Mouse (Mus musculus) hindbrain, embryonic 12.5 days (tissue): ENCODE results near the gene Psme2. TPM values are rescaled to one million over a fixed set of nuclear protein-coding genes. Genes with fewer than 3 reads are reported as not detected.

Experiments
- ATAC-seq: fragments of 200-750 bp; cut with Nextera tagmentation; 2 replicates; pipeline ENCODE4 v1.8.0; 2017; ENCODE audit warnings: moderate TSS enrichment; ENCODE audit not compliant: low FRiP score
- H3K27ac ChIP-seq: fragments of 300-500 bp; sonication (generic); 2 replicates; pipeline ENCODE4 v1.5.1; 2016; ENCODE audit warnings: mild to moderate bottlenecking
- H3K27me3 ChIP-seq: fragments of 300-500 bp; sonication (generic); 2 replicates; pipeline ENCODE4 v1.6.1; 2016; ENCODE audit warnings: mild to moderate bottlenecking
- H3K36me3 ChIP-seq: fragments of 300-500 bp; sonication (generic); 2 replicates; pipeline ENCODE4 v1.6.1; 2016; ENCODE audit warnings: mild to moderate bottlenecking
- H3K4me1 ChIP-seq: fragments of 300-500 bp; sonication (generic); 2 replicates; pipeline ENCODE4 v1.6.1; 2016
- H3K4me2 ChIP-seq: fragments of 300-500 bp; sonication (generic); replicated peaks from 2 replicates; pipeline ENCODE4 v1.6.1; 2016; ENCODE audit warnings: mild to moderate bottlenecking
- H3K4me3 ChIP-seq: fragments of 300-500 bp; sonication (generic); 2 replicates; pipeline ENCODE4 v1.5.1; 2016; ENCODE audit warnings: mild to moderate bottlenecking
- H3K9ac ChIP-seq: fragments of 300-500 bp; sonication (generic); 2 replicates; pipeline ENCODE4 v1.6.1; 2016; ENCODE audit warnings: mild to moderate bottlenecking, moderate library complexity
- H3K9me3 ChIP-seq: fragments of 300-500 bp; sonication (generic); replicated peaks from 2 replicates; pipeline ENCODE4 v1.6.1; 2016; ENCODE audit warnings: mild to moderate bottlenecking
- WGBS: fragments of 180-500 bp; shearing (Covaris S2); methylation state at CpG from one replicate; pipeline ENCODE4 v1.1.7; 2016; 5-methylcytosine and 5-hydroxymethylcytosine counted together
- polyA plus RNA-seq: library from polyadenylated mRNA; unstranded; fragments of >200 nt; fragmentation: Nextera tagmentation; extraction: Ambion mirVana; gene quantifications from 2 replicates; pipeline ENCODE4 v1.2.1, GENCODE M21; 2016

Psme2 gene
- polyA plus RNA-seq: 201 and 234 TPM in 2 replicates

- Histone ChIP-seq H3K9me3 (no peaks in the 10 kb centered on the region), H3K4me3 (peak within 1 kb of the TSS; percentile 91), H3K9ac (peak within 1 kb of the TSS; percentile 92), H3K4me1 (peaks cover 27% of the 10 kb centered on the region), H3K36me3 (peaks cover 31% of the 10 kb centered on the region), H3K4me2 (peak within 1 kb of the TSS; percentile 98), H3K27me3 (no peaks in the 10 kb centered on the region), H3K27ac (peak within 1 kb of the TSS; percentile 95)
- peak; percentile 97 for ATAC-seq
- under 1% methylated on average over 22 of the region's 22 CpGs for WGBS
These were observed at the start of gene Psme2 for GRCm38 (mm10) chr14:55590748-55591330. TSS of gene Psme2 (minus strand) at chr14:55591113.

DNA sequence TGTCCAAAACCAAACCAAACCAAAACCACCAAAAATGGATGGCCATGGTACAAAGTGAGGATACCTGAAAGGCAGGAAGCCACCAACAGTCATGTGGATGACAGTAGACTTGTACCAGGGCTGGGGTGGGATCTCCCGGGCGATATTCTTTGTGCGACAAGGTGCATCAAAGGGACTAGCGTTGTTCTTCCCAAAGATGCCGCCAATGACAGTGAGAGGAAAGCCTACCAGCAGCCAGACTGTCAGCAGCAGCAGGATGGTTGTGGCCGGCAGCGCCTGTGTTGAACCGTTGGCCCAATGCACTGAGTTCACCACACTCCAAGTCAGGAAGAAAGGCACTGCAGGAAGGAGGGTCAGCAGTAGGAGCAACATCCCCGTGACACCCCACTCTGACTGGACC, 46.9 kb upstream of the Psme2 start, which contains the start of gene Gm49378:
Gm49378 (minus strand) TSS at position 101 of the 400 bp plus-strand sequence.
- peaks cover 66% of the 10 kb centered on the region for H3K36me3 ChIP-seq
- no peaks in the 10 kb centered on the region for H3K9me3 ChIP-seq
- H3K4me1 ChIP-seq: peaks cover 24% of the 10 kb centered on the region
- H3K4me3 ChIP-seq: no peak within 1 kb of the TSS
- no peaks in the 10 kb centered on the region for H3K27me3 ChIP-seq
- no peak within 1 kb of the TSS for H3K9ac ChIP-seq
- 96% methylated on average over 9 of the region's 9 CpGs for WGBS
- ATAC-seq: no peak
- no peak within 1 kb of the TSS for H3K27ac ChIP-seq
- H3K4me2 ChIP-seq: no peak within 1 kb of the TSS

GRCm38 (mm10) chr14:55635523-55636007, 44.7 kb upstream of the Psme2 start, which contains the start of gene Ipo4:
TSS of gene Ipo4 (minus strand) at chr14:55635957.
- Histone ChIP-seq H3K9ac (peak within 1 kb of the TSS; percentile 78), H3K27me3 (no peaks in the 10 kb centered on the region), H3K36me3 (peaks cover 80% of the 10 kb centered on the region), H3K4me1 (peaks cover 18% of the 10 kb centered on the region), H3K9me3 (no peaks in the 10 kb centered on the region), H3K27ac (peak within 1 kb of the TSS; percentile 67), H3K4me2 (peak within 1 kb of the TSS; percentile 95), H3K4me3 (peak within 1 kb of the TSS; percentile 60)
- ATAC-seq: peak; percentile 87
- 2% methylated on average over 33 of the region's 33 CpGs for WGBS

GRCm38 (mm10) chr14:55634874-55635522, 44.1 kb upstream of the Psme2 start:
- Histone ChIP-seq H3K4me1 (peaks cover 18% of the 10 kb centered on the region), H3K4me3 (peak overlapping the region; percentile 60), H3K27me3 (no peaks in the 10 kb centered on the region), H3K9me3 (no peaks in the 10 kb centered on the region), H3K36me3 (peaks cover 80% of the 10 kb centered on the region), H3K4me2 (peak overlapping the region; percentile 95), H3K9ac (peak overlapping the region; percentile 78), H3K27ac (peak overlapping the region; percentile 67)
- 4% methylated on average over 23 of the region's 23 CpGs for WGBS
- ATAC-seq: peak; percentile 55

DNA sequence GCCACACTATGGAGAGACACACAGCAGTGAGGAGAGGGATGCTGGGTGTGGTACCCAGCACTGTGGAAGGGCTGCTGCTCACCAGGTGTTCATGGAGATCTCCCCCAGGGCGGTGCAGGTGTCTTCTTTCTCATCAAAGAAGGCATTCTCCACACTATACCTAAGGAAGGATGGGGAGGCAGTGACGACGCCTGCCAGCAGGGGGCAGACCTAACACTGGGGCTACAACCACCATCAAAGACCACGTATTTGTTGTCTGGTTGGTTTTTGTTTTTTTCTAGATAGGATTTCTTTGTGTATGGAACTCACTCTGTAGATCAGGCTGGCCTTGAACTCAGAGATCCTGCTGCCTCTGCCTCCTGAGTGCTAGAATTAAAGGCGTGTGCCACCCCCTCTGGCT, 38.4 kb upstream of the Psme2 start:
- no peak overlapping the region for H3K27ac ChIP-seq
- H3K27me3 ChIP-seq: no peaks in the 10 kb centered on the region
- H3K4me2 ChIP-seq: no peak overlapping the region
- H3K9ac ChIP-seq: no peak overlapping the region
- peaks cover 98% of the 10 kb centered on the region for H3K36me3 ChIP-seq
- 54% methylated on average over 5 of the region's 5 CpGs for WGBS
- no peak overlapping the region for H3K4me3 ChIP-seq
- ATAC-seq: no peak
- peaks cover 4% of the 10 kb centered on the region; the same call in 1 of the 2 replicates for H3K4me1 ChIP-seq
- H3K9me3 ChIP-seq: no peaks in the 10 kb centered on the region

DNA sequence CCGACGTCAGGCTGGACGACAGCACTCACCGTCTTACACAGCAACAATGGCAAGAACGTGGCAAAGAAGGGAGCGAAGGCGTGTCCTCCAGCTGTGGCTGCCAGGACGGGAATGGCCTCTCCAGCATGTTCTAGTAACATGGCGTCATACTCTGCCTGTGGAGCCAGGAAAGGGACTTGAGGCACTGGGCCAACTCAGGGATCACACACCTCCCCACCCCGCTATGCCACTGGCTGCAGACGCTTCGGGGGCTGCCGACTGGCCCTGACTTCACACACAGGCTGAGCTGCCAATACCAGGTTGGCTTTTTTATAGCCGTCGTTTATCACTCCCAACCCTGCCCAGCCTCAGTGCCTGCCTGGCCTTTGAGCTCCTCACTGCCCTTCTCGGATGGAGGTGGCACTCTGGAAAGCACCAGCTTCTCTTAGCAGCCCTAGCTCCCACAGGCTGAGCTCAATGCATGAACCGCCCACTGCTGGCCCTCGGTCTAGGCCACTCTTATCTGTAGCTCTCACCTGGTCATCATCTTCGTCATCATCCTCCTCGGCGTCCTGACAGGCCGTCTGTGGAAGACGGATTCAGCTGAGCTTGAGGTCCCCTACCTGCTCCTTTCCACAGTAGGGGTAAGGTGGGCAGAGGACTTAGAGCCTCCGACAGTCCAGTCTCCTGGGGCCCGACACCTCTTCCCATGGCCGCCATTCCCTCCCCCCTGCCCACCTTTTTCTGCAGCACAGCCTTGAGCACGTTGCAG, 37.3 kb upstream of the Psme2 start:
- Histone ChIP-seq H3K4me1 (no peaks in the 10 kb centered on the region), H3K36me3 (peaks cover 94% of the 10 kb centered on the region), H3K27me3 (no peaks in the 10 kb centered on the region), H3K4me3 (no peak overlapping the region), H3K4me2 (no peak overlapping the region), H3K9me3 (no peaks in the 10 kb centered on the region), H3K9ac (no peak overlapping the region), H3K27ac (no peak overlapping the region)
- ATAC-seq: no peak
- WGBS: 92% methylated on average over 27 of the region's 27 CpGs

DNA sequence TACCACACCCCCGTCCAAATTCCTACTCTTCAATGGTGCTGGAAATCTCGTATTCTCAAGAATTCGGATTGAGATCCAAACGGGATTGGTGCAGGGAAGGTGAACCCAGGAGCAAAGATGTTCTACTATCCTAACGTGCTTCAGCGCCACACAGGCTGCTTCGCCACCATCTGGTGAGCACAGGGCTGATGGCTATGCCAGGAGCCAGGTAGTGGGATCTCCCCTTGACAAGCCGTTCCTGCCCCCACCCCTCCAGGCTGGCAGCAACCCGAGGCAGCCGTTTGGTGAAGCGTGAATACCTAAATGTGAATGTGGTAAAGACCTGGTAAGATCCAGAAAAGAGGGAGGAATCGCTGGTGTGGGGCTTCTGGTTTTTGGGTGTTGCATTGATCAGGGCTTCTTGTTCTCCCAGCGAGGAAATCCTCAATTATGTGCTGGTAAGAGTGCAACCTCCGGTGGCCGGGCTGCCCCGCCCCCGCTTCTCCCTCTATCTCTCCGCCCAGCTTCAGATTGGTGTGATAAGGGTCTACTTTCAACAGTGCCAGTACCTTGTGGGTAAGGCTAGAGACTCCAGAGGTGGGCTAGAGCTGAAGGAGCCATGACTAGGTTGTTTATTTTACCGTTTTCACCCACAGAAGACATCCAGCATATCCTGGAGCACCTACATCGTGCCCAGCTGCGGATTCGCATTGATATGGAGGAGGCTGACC, 27.7 kb upstream of the Psme2 start:
- H3K27ac ChIP-seq: no peak overlapping the region
- peaks cover 6% of the 10 kb centered on the region; the same call in 1 of the 2 replicates for H3K4me1 ChIP-seq
- no peaks in the 10 kb centered on the region for H3K9me3 ChIP-seq
- WGBS: 53% methylated on average over 22 of the region's 22 CpGs
- peak overlapping the region; percentile 23; the same call in 1 of the 2 replicates for H3K9ac ChIP-seq
- no peaks in the 10 kb centered on the region for H3K27me3 ChIP-seq
- ATAC-seq: no peak
- peak overlapping the region; percentile 28 for H3K4me3 ChIP-seq
- peak overlapping the region; percentile 42 for H3K4me2 ChIP-seq
- H3K36me3 ChIP-seq: no peaks in the 10 kb centered on the region

- no peak within 1 kb of the TSS for H3K27ac ChIP-seq
These were observed 26.9 kb upstream of the Psme2 start, which contains the start of gene Rec8 for GRCm38 (mm10) chr14:55617822-55618221. TSS of gene Rec8 (plus strand) at chr14:55618037.

DNA sequence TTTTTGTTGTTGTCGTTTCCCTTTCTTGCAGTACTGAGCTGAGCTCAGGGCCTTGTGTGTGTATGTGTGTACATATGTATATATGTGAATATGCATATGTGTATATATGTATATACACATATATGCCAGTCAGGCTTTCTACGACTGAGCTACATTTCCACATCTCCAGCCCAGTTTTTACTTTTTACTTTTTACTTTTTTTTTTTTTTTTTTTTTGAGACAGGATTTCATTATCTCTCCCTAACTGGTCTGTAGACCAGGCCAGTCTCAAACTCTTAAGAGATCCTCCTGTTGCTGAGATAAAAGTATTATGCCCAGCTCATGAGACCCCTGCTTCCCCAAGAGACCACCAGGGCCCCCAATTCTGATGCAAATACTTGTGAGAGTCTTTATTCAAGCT, 25.9 kb upstream of the Psme2 start:
- no peak overlapping the region for H3K27ac ChIP-seq
- H3K4me2 ChIP-seq: no peak overlapping the region
- no peaks in the 10 kb centered on the region for H3K27me3 ChIP-seq
- no peak overlapping the region for H3K9ac ChIP-seq
- H3K4me3 ChIP-seq: no peak overlapping the region
- WGBS: 89% methylated on average over 2 of the region's 2 CpGs
- ATAC-seq: no peak
- peaks cover 6% of the 10 kb centered on the region; the same call in 1 of the 2 replicates for H3K4me1 ChIP-seq
- no peaks in the 10 kb centered on the region for H3K9me3 ChIP-seq
- no peaks in the 10 kb centered on the region for H3K36me3 ChIP-seq

More at GRCm38 (mm10) chr14:55617822-55618221, 26.9 kb upstream of the Psme2 start, which contains the start of gene Rec8:
- no peaks in the 10 kb centered on the region for H3K27me3 ChIP-seq
- peak within 1 kb of the TSS; percentile 23; the same call in 1 of the 2 replicates for H3K9ac ChIP-seq
- H3K4me1 ChIP-seq: peaks cover 6% of the 10 kb centered on the region; the same call in 1 of the 2 replicates
- H3K4me3 ChIP-seq: peak within 1 kb of the TSS; percentile 28
- peak; percentile 85 for ATAC-seq
- WGBS: 23% methylated on average over 21 of the region's 21 CpGs
- H3K4me2 ChIP-seq: peak within 1 kb of the TSS; percentile 42
- H3K9me3 ChIP-seq: no peaks in the 10 kb centered on the region
- H3K36me3 ChIP-seq: no peaks in the 10 kb centered on the region

- Histone ChIP-seq H3K27ac (no peak overlapping the region), H3K4me2 (no peak overlapping the region), H3K27me3 (no peaks in the 10 kb centered on the region), H3K9me3 (no peaks in the 10 kb centered on the region), H3K4me1 (peaks cover 6% of the 10 kb centered on the region; the same call in 1 of the 2 replicates), H3K4me3 (no peak overlapping the region), H3K36me3 (peaks cover 2% of the 10 kb centered on the region; the same call in 1 of the 2 replicates), H3K9ac (no peak overlapping the region)
- WGBS: 52% methylated on average over 2 of the region's 2 CpGs
- ATAC-seq: no peak
These were observed 25.0 kb upstream of the Psme2 start for GRCm38 (mm10) chr14:55615876-55616275.

DNA sequence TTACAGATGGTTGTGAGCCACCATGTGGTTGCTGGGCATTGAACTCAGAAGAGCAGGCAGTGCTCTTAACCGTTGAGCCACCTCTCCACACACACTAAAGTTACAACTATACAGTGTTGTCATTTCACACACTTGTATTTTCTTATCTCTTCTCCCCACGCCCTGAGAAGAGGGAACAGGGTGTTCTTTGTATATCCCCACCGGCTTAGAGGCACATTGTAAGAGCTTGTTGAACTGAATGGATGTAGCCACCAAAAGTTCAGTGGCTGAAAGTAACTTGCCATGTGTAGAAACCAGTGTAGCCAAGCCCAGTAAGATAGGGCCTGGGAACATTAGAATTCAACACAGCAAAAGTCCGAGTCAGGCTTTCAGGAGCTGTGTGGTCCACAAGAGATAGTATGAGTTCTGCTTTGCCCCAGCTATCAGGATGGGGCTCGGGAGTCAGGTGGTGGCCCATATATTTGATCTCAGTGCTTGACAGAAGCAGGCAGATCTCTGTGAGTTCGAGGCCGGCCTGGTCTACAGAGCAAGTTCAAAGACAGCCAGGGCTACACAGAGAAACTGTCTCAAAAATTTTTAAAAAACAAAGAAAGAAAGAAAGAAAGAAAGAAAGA, 23.8 kb upstream of the Psme2 start:
- WGBS: 82% methylated on average over 7 of the region's 7 CpGs
- H3K27me3 ChIP-seq: no peaks in the 10 kb centered on the region
- H3K4me2 ChIP-seq: no peak overlapping the region
- H3K27ac ChIP-seq: no peak overlapping the region
- no peak for ATAC-seq
- no peak overlapping the region for H3K9ac ChIP-seq
- no peaks in the 10 kb centered on the region for H3K9me3 ChIP-seq
- H3K4me1 ChIP-seq: peaks cover 6% of the 10 kb centered on the region; the same call in 1 of the 2 replicates
- no peak overlapping the region for H3K4me3 ChIP-seq
- peaks cover 8% of the 10 kb centered on the region for H3K36me3 ChIP-seq
